Mouse (Mus musculus): ENCODE measurements around the gene Prmt7.

DNA sequence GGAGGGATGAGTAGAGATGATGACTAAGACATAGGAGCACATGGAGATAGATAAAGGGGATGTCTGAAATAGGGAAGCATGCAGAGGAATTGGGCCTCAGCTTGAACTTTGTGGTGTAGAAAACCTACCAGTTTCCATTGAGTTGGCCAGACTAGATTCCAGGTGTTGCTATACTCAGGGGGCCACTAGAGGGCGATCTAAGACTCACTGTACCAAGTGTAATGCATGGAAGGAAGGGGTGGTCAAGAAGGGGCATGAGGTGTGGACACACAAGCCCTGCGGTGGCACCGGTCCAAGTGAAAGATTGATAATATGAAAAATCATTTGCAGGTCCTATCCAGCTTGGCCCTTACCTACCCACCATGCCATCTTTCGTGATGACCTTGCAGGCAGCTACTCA, 45.3 kb upstream of the Prmt7 start:
- TF ChIP-seq CTCF (IDR thresholded peaks at IDR 0.05 in 2 of 3, conservative IDR thresholded peaks at IDR 0.05 in 1 of 3; ENCODE audit: control insufficient read depth in 1 of 3, insufficient read depth in 1 of 3, low read depth in 2 of 3, low read length in 3 of 3, poor library complexity in 1 of 3, severe bottlenecking in 1 of 3) (peak; percentile 79 to 92 (median 90)), HCFC1 (IDR thresholded peaks at IDR 0.05; ENCODE audit: low read depth, low read length) (peak; percentile 35; the same call in 1 of the 2 replicates), MAFK (IDR thresholded peaks at IDR 0.05; ENCODE audit: borderline replicate concordance, low read depth, low read length) (no peak), POLR2A (IDR thresholded peaks at IDR 0.05; ENCODE audit: control insufficient read depth in 1 of 2, insufficient read depth in 1 of 2, low read depth in 1 of 2, low read length in 2 of 2, poor library complexity in 1 of 2) (no peak), ZNF384 (IDR thresholded peaks at IDR 0.05; ENCODE audit: low read depth, low read length) (no peak), POLR2AphosphoS5 (IDR thresholded peaks at IDR 0.05; ENCODE audit: borderline replicate concordance, low read depth, low read length) (no peak), USF1 (IDR thresholded peaks at IDR 0.05; ENCODE audit: low read depth, low read length) (no peak), NRF1 (IDR thresholded peaks at IDR 0.05; ENCODE audit: insufficient read depth, low read depth, low read length, poor library complexity, severe bottlenecking) (no peak), ZMIZ1 (IDR thresholded peaks at IDR 0.05; ENCODE audit: low read depth, low read length) (no peak), ZC3H11A (IDR thresholded peaks at IDR 0.05; ENCODE audit: low read depth, low read length) (peak; percentile 68), MAX (IDR thresholded peaks at IDR 0.05; ENCODE audit: low read length) (no peak), EP300 (IDR thresholded peaks at IDR 0.05; ENCODE audit: low read depth in 1 of 2, low read length in 2 of 2) (no peak), TAL1 (IDR thresholded peaks at IDR 0.05; ENCODE audit: low read length) (no peak), GABPA (IDR thresholded peaks at IDR 0.05; ENCODE audit: low read depth, low read length) (no peak)
